Mouse (Mus musculus) left cerebral cortex, adult 18-20 months (tissue): ENCODE results near the gene Tbx3. TPM values are rescaled to one million over a fixed set of nuclear protein-coding genes. Genes with fewer than 3 reads are reported as not detected.

Source experiments
- DNase-seq, 2 experiments: peaks; one replicate each; pipeline ENCODE4 v3.0.0; 2021 to 2022; ENCODE audit warnings: low spot score in 2 of 2, mixed read lengths in 1 of 2
- total RNA-seq, 2 experiments: library from RNA; stranded (reverse); gene quantifications; 2 replicates each; pipeline ENCODE4 v1.2.3; 2021

Tbx3 gene
- total RNA-seq, 2 experiments from 2014 or later, result 4.5 to 5.5 TPM

GRCm38 (mm10) chr5:119660526-119661410 lies 9.7 kb upstream of the Tbx3 start:
- DNase-seq, result no peak

- DNase-seq, result no peak
Measured at GRCm38 (mm10) chr5:119661474-119661873, 9.0 kb upstream of the Tbx3 start.

- DNase-seq, result no peak
Measured at GRCm38 (mm10) chr5:119662326-119662725, 8.1 kb upstream of the Tbx3 start.

- no peak for DNase-seq
Measured at GRCm38 (mm10) chr5:119662731-119663130, 7.7 kb upstream of the Tbx3 start.

GRCm38 (mm10) chr5:119663241-119663640 lies 7.2 kb upstream of the Tbx3 start:
- DNase-seq, result no peak

- no peak for DNase-seq
Measured at GRCm38 (mm10) chr5:119663747-119664146, 6.7 kb upstream of the Tbx3 start.

GRCm38 (mm10) chr5:119665739-119666138 lies 4.7 kb upstream of the Tbx3 start:
- DNase-seq, result no peak

GRCm38 (mm10) chr5:119667356-119667940 lies 3.0 kb upstream of the Tbx3 start:
- DNase-seq, result no peak

GRCm38 (mm10) chr5:119668191-119668912 lies 2.1 kb upstream of the Tbx3 start:
- DNase-seq, result no peak

GRCm38 (mm10) chr5:119668913-119669411 lies 1.5 kb upstream of the Tbx3 start:
- DNase-seq, result no peak

GRCm38 (mm10) chr5:119669741-119670565 lies 516 bp upstream of the Tbx3 start:
- DNase-seq, result no peak

- DNase-seq, result no peak
Measured at GRCm38 (mm10) chr5:119671124-119671801, 794 bp downstream of the Tbx3 start.

GRCm38 (mm10) chr5:119671965-119672347 lies 1.5 kb downstream of the Tbx3 start:
- DNase-seq, result no peak

- DNase-seq, result no peak
Measured at GRCm38 (mm10) chr5:119672348-119672983, 2.0 kb downstream of the Tbx3 start.

GRCm38 (mm10) chr5:119672984-119673600 lies 2.6 kb downstream of the Tbx3 start:
- DNase-seq, result no peak

- DNase-seq, result no peak
Measured at GRCm38 (mm10) chr5:119673716-119674605, 3.5 kb downstream of the Tbx3 start.

GRCm38 (mm10) chr5:119674606-119675330 lies 4.3 kb downstream of the Tbx3 start:
- no peak for DNase-seq

GRCm38 (mm10) chr5:119676245-119676644 lies 5.8 kb downstream of the Tbx3 start:
- no peak for DNase-seq
